Mouse (Mus musculus) lung, postnatal 36 days (tissue): ENCODE results near the gene Casp7.

Source experiments
- DNase-seq: peaks from one replicate; pipeline ENCODE4 v3.0.0; 2022; ENCODE audit warnings: mixed read lengths

The Casp7 gene

DNA sequence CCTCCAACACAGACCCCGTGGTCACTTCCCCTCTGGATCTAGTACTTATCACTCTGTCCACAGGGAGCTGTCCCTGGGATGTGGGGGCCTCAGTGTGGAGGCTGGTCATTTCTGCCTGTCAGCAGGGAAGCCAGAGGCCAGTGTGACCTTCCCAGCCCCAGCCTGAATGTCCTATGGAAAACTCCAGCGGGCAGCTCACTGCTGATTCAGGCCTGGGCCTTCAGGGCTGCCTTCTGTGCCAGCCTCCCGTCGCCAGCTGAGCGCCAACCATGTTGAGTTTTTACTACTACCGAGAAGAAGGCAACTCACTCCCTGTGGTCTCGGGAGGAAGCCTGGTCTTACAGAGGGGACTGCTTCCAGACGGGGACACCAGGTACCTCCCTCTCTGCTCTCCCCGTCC is 28.6 kb downstream of the Casp7 start:
- no peak for DNase-seq

DNA sequence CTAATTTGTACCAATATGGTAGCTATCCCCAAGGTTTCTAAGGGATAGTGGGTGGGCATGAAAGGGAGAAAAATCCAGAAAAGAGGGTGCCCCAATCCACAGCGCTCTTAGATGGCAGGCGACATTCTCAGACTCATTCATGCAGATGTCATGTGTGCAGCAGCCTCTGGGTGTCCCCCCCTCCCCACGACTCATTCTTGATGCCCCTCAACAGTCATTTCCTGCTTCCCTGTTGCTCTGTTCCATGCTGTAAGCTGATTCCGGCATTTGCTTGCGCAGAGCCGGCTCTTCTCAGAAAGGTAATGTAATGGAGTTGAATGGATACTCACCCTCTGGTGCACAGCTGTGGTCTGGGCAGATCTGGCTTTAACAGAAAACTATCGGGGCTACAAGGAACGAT is 33.4 kb downstream of the Casp7 start:
- no peak for DNase-seq

GRCm38 (mm10) chr19:56432706-56433105 is 35.8 kb downstream of the Casp7 start:
- DNase-seq, result no peak

DNA sequence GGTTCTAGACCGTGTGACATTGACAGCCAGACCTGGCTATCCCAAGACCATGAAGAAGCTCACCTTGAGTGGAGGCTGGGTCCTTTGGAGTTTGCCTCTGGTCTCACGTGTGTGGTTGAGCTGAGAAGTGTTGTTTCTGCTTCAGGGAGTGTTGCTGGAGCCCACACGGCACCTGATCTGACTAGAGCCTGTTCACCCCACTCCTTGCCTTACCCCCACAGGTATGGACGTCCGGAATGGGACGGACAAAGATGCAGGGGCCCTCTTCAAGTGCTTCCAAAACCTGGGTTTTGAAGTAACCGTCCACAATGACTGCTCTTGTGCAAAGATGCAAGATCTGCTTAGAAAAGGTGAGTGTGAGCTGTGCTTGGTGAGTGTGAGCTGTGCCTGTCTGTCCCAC is 36.7 kb downstream of the Casp7 start:
- DNase-seq, result no peak

DNA sequence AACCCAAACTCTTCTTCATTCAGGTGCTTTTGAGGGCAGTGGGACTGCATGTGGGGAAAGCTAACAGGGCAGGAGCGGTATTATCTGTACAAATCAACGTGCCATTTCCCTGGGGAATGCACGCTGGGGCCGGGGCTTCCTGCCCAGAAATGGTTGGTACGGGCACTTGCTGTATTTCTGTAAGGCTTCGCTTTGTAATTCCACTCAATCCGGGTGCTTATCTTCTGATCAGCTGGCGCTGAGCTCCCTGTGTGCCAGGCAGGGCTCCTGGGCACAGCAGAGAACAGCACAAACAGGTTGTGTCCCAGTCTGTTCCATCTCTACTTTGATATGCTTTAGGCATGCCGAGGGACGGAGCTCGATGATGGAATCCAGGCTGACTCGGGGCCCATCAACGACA is 39.5 kb downstream of the Casp7 start:
- no peak for DNase-seq

DNA sequence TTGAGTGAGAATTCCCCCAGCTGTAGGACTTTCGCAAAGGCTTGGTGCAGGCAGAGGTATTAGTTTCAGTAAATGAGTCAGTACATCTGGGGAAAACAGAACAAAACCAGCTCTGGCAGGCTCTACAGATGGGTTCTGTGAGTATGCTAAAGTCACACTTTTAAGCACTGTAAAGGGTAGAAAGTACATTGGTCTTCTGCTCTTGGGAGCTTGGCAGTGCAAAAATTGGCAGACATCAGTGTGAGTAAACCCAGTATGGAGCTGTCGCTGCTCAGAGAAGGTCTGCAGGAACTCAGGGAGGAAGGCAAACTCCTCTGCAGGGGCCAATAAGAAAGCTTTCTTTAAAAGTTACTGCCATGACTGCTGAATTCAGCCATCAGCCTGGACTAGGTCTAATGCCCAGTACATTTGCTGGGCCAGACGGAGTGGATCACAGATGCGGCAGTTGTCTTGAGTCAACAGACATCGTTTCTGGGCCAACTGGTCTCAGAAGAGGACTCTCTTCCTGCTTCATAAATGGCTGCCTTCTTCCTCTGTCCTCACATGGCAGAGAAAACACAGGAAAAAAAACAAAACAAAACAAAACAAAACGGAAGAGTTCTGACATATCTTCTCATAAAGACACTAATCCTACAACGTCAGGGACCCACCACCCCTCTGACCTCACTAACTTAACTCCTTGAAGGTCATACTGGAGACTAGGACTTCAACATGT is 41.6 kb downstream of the Casp7 start:
- DNase-seq, result peak; percentile 54

DNA sequence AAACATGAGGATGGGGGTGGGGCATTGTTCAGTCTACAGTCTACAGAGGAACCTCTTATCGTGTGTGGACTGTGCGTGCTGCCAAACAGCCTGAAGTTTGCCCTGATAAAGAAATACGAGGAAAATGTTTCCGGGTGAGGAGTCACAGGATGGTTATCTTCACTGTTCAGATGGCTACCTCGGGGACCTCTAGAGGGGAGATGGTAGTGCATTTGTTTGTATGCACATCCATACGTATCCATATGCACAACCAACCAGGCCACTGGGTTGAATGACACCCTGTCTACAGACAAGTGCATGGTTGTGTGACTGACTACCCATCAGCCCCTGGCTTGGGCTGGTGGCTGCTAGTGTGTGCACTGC is 42.1 kb downstream of the Casp7 start:
- DNase-seq, result peak; percentile 13

DNA sequence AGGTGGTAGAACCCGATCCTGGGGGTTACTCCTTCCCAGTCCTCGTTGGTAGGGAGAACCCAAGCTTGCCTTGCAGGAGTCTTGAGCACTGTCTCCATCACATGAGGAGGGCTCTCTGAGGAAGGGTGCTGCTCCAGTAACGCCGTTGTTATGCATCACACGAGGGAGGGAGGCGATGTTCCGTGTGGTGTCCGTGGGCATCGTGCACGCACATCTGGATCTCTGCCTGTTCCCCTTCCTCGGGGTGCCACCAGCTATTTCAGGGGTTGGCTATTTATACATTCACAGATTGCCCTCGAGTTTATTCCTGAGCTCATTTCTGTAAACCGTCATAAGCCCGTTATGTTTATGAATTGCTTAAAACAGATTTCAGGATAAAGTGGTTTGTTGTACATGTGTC is 46.5 kb downstream of the Casp7 start:
- DNase-seq, result no peak

DNA sequence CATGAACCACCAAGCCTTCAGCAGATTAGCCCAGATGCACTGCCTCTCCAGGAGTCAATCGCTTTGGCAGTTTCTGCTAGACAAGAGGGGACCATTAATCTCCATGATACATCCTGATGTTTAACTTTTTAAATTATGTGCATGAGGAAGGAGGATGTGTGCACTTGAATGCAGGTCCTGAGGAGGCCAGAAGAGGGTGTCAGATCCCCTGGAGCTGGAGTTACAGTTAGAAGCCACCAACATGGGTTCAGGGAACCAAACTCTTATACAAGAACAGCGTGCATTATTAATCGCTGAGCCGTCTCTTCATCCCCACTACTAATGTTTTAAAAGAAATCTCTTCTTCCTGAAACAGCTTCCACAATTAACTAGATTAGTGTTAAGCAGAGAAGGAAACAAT is 51.9 kb downstream of the Casp7 start:
- no peak for DNase-seq

DNA sequence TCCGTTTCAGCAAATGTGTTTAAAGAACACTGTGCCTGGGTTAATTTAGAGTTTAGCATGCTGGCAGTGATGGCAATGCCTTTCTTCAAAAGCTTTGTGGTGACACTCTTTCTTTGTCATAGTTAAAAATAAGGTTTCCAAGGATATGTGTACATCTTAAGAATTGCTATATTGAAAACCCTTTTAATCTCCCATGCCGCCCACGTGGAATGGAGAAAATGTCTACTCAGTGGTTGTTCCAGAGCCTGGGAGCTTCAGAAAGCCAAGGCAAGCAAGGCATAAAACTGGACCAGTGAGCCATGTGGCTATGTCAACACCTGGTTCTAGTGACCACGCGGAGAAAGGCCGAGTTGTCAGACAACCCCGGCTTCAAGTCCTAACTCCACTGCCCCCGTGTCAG is 52.6 kb downstream of the Casp7 start:
- no peak for DNase-seq

GRCm38 (mm10) chr19:56450892-56451291 is 54.0 kb downstream of the Casp7 start:
- DNase-seq, result no peak

- peak; percentile 18 for DNase-seq
Measured at GRCm38 (mm10) chr19:56451867-56452266, 54.9 kb downstream of the Casp7 start.

- DNase-seq, result no peak
Measured at GRCm38 (mm10) chr19:56452421-56452820, 55.5 kb downstream of the Casp7 start.

DNA sequence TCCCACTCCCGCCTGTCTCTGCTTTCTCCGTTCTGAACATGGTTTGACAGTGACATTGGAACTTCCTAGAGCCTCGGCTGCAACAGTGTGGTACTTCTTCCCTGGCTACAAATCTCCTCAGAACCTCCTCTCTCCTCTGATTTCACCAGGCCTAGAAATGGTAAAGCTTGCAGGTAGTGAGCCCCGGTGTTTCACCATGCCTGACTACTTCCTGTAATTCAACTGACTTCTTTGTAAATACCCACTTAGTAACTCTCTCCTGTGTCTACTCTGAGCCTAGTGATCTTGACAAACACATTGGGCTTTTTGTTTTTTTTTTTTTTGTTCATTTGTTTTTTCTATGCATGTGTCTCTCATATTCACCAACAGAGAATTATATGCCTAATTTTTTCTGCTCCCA is 57.9 kb downstream of the Casp7 start:
- DNase-seq, result no peak

DNA sequence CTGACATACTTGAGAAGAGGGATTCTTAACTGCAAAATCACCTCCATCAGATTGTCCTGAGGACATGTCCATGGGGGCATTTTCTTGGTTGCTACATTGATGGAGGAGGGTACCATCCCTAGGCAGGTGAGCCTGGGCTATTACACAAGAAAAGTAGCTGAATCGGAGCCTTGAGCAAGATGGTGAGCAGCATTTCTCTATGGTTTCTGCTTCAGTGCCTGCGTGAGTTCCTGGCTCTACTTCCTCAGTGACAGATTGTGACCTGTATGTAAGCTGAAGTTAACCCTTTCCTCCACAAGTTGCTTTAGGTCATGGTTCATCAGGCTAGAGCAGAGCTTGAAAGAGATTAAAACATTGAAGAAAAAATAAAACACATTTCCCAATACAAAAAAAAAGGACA is 58.4 kb downstream of the Casp7 start:
- DNase-seq, result no peak

DNA sequence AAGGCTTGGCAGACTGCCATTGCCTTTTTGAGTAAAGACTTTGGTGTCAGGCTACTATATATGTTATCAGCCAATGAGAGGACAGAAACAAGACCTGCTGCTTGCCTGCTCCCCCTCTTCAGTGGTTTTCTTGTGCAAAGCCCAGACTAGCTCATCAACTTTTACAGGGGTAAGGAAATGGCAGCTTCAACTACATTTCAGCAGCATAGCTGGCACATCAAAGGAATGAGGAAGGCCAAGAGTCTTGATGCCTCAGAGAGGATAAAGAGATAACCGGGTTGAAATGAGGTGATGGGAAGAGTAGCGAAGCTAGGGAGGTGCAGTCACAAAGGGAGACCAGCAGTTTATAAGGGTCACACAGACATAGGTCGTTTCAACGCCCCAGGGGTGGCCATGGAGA is 60.6 kb downstream of the Casp7 start:
- no peak for DNase-seq

GRCm38 (mm10) chr19:56459154-56460050 is 62.5 kb downstream of the Casp7 start:
- DNase-seq, result no peak

- no peak for DNase-seq
Measured at GRCm38 (mm10) chr19:56460241-56460640, 63.3 kb downstream of the Casp7 start.

- peak; percentile 47 for DNase-seq
Measured at GRCm38 (mm10) chr19:56461522-56462101, 64.7 kb downstream of the Casp7 start, which contains the start of gene Plekhs1. TSS of gene Plekhs1 (plus strand) at chr19:56461640.

GRCm38 (mm10) chr19:56462786-56463185 is 65.9 kb downstream of the Casp7 start:
- no peak for DNase-seq

GRCm38 (mm10) chr19:56466486-56466885 is 69.6 kb downstream of the Casp7 start:
- DNase-seq, result no peak

GRCm38 (mm10) chr19:56470286-56471020 is 73.5 kb downstream of the Casp7 start:
- DNase-seq, result no peak

GRCm38 (mm10) chr19:56471934-56472333 is 75.0 kb downstream of the Casp7 start:
- no peak for DNase-seq
